Mouse (Mus musculus) intestine, embryonic 14.5 days (tissue): ENCODE measurements at regions not wholly inside any gene's neighbourhood (a gene's known extent, or its start where the extent isn't known, plus 50 kb on each side); places are given as distances from the start of the nearest gene placed in this dataset.

ENCODE experiments used
- ATAC-seq: fragments of 200-750 bp; cut with Nextera tagmentation; replicated peaks from 2 replicates; pipeline ENCODE4 v1.8.0; 2017; ENCODE audit warnings: low read depth, moderate number of reproducible peaks, moderate TSS enrichment, moderate library complexity; ENCODE audit not compliant: low FRiP score, low TSS enrichment
- DNase-seq: peaks from one replicate; pipeline ENCODE4 v3.0.0-alpha.2; 2018; ENCODE audit warnings: low spot score
- H3K27ac ChIP-seq: fragments of 300-500 bp; sonication (generic); 2 replicates; pipeline ENCODE4 v1.5.1; 2014; ENCODE audit warnings: low read depth, mild to moderate bottlenecking, control low read depth
- H3K27me3 ChIP-seq: fragments of 300-500 bp; sonication (generic); replicated peaks from 2 replicates; pipeline ENCODE4 v1.6.1; 2014; ENCODE audit warnings: low read length, control low read depth; ENCODE audit not compliant: control insufficient read depth, insufficient read depth
- H3K36me3 ChIP-seq: fragments of 300-500 bp; sonication (generic); 2 replicates; pipeline ENCODE4 v1.6.1; 2014; ENCODE audit warnings: low read length, control low read depth; ENCODE audit not compliant: control insufficient read depth, insufficient read depth
- H3K4me1 ChIP-seq: fragments of 300-500 bp; sonication (generic); replicated peaks from 2 replicates; pipeline ENCODE4 v1.6.1; 2014; ENCODE audit warnings: low read length, control low read depth, mixed read lengths; ENCODE audit not compliant: control insufficient read depth, insufficient read depth
- H3K4me2 ChIP-seq: fragments of 300-500 bp; sonication (generic); 2 replicates; pipeline ENCODE4 v1.6.1; 2014; ENCODE audit warnings: low read length
- H3K4me3 ChIP-seq: fragments of 300-500 bp; sonication (generic); 2 replicates; pipeline ENCODE4 v1.5.1; 2014; ENCODE audit warnings: low read depth, low read length, control low read depth, mixed read lengths
- H3K9ac ChIP-seq: fragments of 300-500 bp; sonication (generic); 2 replicates; pipeline ENCODE4 v1.6.1; 2014; ENCODE audit warnings: mild to moderate bottlenecking, low read length
- H3K9me3 ChIP-seq: fragments of 300-500 bp; sonication (generic); 2 replicates; pipeline ENCODE4 v1.6.1; 2016; ENCODE audit warnings: low read length, control low read depth; ENCODE audit not compliant: control insufficient read depth
- WGBS: fragments of 180-500 bp; shearing (Covaris S2); extraction: QIAGEN DNeasy Blood & Tissue Kit; methylation state at CpG from one replicate; pipeline ENCODE4 v1.1.7; 2014; 5-methylcytosine and 5-hydroxymethylcytosine counted together

DNA sequence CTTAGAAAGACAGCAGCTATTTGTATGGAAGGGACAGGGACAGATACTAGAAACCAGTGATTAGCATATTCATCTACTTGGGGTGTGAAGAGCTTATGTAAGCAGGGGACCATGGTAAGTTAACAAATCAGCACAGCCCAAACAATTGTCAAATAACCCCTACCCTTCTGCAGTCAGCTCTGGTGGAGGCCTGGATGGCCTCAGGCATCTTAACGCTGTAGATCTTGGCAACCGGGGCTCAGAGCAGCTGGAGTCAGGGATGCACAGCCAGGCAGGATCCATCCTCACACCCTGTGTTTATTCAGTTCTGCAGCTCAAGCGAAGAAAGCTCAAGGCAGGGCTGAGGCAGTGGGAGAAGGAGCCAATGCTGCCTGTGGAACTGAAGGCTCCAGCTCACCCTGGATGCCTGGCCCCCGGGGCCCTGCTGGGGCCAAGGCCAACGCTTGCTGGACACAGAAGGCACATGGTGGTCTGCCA is 125.2 kb upstream of the Sulf2 start:
- no peak; the same call in 1 of the 2 replicates for ATAC-seq
- Histone ChIP-seq H3K36me3 (no peaks in the 10 kb centered on the region), H3K27ac (peak overlapping the region; percentile 82), H3K9me3 (no peaks in the 10 kb centered on the region), H3K4me3 (no peak overlapping the region), H3K4me2 (no peak overlapping the region), H3K9ac (no peak overlapping the region), H3K4me1 (peaks cover 4% of the 10 kb centered on the region), H3K27me3 (no peaks in the 10 kb centered on the region)
- 31% methylated on average over 5 of the region's 5 CpGs for WGBS
- no peak for DNase-seq

DNA sequence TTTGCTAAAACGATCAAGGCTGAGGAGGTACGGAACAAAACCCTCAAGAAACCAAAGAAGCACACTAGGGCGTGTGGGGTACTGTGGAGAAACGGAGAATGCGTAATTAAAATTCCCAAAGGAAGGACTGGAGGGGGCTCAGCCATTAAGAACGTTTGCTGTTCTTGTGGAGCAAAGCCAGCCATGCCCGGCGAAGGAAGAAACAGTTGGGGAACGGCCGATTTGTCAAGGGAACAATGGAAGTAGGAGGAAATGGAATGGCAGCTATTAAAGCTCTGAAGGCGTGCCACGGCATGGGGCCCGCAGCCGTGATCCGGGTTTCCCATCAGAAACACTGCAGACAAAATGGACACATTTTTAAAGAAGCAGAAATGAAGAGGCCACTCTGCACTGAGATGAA is 124.2 kb upstream of the Sulf2 start:
- Histone ChIP-seq H3K4me2 (no peak overlapping the region), H3K4me3 (no peak overlapping the region), H3K36me3 (no peaks in the 10 kb centered on the region), H3K27me3 (no peaks in the 10 kb centered on the region), H3K9me3 (no peaks in the 10 kb centered on the region), H3K9ac (no peak overlapping the region), H3K27ac (peak overlapping the region; percentile 43; the same call in 1 of the 2 replicates), H3K4me1 (peaks cover 4% of the 10 kb centered on the region)
- 88% methylated on average over 15 of the region's 15 CpGs for WGBS
- ATAC-seq (no peak), DNase-seq (no peak)

DNA sequence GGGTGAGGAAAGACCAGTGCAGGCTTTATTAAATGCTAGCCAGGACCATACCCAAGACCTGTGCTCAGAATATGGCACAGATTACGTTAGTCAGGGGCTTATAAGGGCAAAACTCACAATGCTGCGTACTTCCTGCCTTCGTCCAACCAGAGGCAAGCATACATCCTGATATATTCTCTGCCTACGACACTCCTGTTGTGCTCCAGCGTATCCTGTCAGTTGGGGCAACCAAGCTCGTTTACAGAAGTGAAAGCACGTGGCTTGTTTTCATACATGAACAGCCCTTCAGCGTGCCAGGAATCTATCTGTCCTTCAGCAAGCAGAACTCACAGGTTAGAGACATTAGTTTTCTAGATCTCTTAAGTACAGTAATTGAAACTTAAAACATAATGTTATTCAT is 119.9 kb upstream of the Sulf2 start:
- Histone ChIP-seq H3K4me1 (peaks cover 16% of the 10 kb centered on the region), H3K27ac (no peak overlapping the region), H3K27me3 (no peaks in the 10 kb centered on the region), H3K4me2 (no peak overlapping the region), H3K9ac (no peak overlapping the region), H3K36me3 (no peaks in the 10 kb centered on the region), H3K9me3 (no peaks in the 10 kb centered on the region), H3K4me3 (no peak overlapping the region)
- DNase-seq (no peak), ATAC-seq (no peak)
- WGBS: 79% methylated on average over 8 of the region's 8 CpGs

DNA sequence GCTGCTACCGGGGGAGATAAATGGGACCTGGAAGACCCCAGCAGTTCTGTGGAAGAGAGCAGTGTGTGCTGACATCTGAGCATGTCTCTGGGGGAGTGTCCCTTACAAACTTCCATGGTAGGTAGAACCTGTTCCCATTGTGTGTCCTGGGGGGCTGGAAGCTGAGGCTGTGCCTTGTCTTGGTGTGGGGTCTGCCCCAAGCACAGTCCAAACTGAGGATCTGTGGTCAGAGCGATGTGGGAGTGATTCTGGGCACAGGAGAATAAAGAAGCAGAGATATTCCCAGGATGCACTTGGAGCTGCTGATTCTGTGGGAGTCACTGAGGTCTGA is 118.5 kb upstream of the Sulf2 start:
- H3K27ac ChIP-seq: peak overlapping the region; percentile 65
- no peaks in the 10 kb centered on the region for H3K36me3 ChIP-seq
- H3K4me2 ChIP-seq: peak overlapping the region; percentile 30

DNA sequence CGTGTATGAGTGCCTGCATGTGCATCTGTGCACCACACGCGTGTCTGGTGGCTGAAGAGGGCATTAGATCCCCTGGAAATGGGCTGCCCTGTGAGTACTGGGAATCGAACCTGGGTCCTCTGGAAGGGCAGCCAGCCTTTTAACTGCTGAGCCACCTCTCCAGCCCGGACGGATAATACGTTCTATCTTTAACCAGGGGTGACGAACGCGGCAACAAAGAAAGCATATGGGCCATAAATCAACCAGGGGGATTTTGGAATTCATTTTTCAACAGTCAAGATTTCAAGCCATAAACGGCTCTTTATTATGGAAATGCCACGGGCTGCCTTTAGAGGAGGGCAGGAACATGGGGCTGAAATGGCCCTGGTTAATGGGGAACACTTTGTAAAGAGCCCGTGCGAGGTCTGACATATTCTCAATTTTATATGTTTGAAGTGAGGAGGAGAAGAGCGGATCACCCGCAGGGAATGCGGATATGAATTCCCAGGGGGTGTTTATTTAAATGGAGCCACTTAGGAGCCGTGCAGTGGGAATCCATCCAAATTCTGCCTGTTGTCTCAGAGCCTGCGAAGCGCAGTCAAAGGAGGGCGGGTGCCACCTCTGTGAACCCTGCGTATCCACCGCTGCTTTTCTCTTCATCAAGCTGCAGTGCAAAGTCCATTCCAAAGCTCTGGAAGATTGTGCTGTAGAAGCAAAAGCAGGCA is 118.0 kb upstream of the Sulf2 start:
- H3K4me2 ChIP-seq: peak overlapping the region; percentile 30

More for the DNA sequence above, 118.5 kb upstream of the Sulf2 start:
- no peak for ATAC-seq
- WGBS: 49% methylated on average over 2 of the region's 2 CpGs
- DNase-seq: no peak
- no peaks in the 10 kb centered on the region for H3K9me3 ChIP-seq
- no peaks in the 10 kb centered on the region for H3K27me3 ChIP-seq
- H3K9ac ChIP-seq: no peak overlapping the region
- H3K4me1 ChIP-seq: peaks cover 16% of the 10 kb centered on the region
- H3K4me3 ChIP-seq: no peak overlapping the region

DNA sequence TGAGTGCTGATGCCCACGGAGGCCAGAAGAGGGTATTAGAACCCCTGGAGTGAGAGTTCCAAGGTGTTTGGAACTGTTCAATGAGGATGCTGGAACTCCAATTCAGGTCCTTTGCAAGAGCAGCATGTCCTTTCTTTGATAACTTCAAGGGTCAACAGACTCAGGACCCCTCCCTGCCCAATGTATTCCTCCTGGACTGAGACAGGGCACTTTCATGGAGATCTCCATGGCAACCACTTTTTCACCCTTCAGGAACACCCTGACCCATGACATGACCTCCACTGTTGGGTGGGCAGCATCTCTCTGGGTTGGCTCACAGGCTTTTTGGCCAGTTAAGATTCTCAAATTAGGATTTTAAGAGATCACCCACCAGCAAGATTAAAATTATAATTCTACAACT is 117.4 kb upstream of the Sulf2 start:
- Histone ChIP-seq H3K4me1 (peaks cover 16% of the 10 kb centered on the region), H3K4me2 (no peak overlapping the region), H3K27ac (no peak overlapping the region), H3K9me3 (no peaks in the 10 kb centered on the region), H3K9ac (no peak overlapping the region), H3K36me3 (no peaks in the 10 kb centered on the region), H3K4me3 (no peak overlapping the region), H3K27me3 (no peaks in the 10 kb centered on the region)
- WGBS: 96% methylated on average over 1 of the region's 1 CpGs
- DNase-seq (no peak), ATAC-seq (no peak)

More for the DNA sequence above, 118.0 kb upstream of the Sulf2 start:
- H3K36me3 ChIP-seq: no peaks in the 10 kb centered on the region
- DNase-seq: peak; percentile 72
- WGBS: 24% methylated on average over 23 of the region's 23 CpGs
- H3K9ac ChIP-seq: no peak overlapping the region
- H3K4me1 ChIP-seq: peaks cover 16% of the 10 kb centered on the region
- no peaks in the 10 kb centered on the region for H3K27me3 ChIP-seq
- no peaks in the 10 kb centered on the region for H3K9me3 ChIP-seq
- ATAC-seq: peak; percentile 53; the same call in 1 of the 2 replicates
- no peak overlapping the region for H3K4me3 ChIP-seq
- H3K27ac ChIP-seq: peak overlapping the region; percentile 65

DNA sequence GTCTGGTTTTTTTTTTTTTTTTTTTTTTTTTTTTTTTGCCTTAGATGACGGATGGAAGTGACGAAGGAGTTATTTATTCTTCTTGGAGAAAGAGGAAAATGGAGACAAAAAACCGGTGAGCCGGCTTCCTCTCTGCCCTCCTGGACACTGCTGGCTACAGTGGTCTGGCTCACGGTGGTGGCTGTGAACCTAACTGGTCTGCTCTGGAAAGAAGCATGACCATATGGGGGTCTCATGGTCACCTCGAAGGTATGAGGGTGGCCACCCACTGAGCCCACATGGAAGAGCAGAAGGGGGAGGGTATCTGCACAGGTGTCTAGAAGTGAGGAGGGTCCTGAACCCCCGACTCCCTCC is 116.7 kb upstream of the Sulf2 start:
- peaks cover 16% of the 10 kb centered on the region for H3K4me1 ChIP-seq
- H3K4me2 ChIP-seq: no peak overlapping the region
- H3K9ac ChIP-seq: no peak overlapping the region
- H3K9me3 ChIP-seq: no peaks in the 10 kb centered on the region
- H3K27me3 ChIP-seq: no peaks in the 10 kb centered on the region
- no peaks in the 10 kb centered on the region for H3K36me3 ChIP-seq
- DNase-seq: no peak
- H3K27ac ChIP-seq: no peak overlapping the region
- WGBS: 55% methylated on average over 7 of the region's 7 CpGs
- no peak for ATAC-seq
- H3K4me3 ChIP-seq: no peak overlapping the region

DNA sequence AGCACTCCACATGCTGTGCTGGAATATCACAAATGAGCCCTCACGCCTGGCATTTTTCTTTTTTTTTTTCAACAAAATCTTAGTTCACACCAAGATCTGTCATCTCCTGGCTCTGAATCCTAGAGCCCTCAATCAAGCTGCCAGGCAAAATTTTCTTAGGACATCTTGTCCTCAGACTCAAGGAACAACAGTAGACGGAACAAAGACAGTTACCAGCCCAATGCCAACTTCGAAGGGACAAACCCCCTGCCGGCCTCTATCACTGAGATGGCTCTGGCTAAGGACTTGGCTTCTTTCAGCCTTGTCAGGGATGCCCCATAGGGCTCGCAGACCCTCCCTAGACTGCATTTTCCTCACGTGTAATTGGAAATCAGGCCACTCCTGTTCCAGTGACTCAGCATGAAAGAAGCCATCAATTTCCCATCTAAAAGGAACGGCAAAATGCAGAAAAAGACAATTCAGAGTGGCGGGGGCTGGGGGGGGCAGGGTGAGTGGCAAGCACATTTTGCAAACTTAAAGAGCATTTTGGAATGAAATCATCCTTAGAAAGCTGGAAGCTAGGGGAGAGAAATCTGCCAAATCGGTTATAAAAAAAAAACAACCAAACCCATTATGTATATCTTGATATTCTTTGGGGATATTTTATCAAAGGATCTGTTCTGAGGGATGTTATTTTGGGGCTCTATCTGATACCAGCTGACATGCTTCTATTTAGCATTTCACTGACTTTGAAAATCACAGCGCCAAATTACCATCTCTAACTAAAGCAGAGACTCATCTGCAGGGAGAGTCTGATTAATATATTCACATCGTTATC is 116.1 kb upstream of the Sulf2 start:
- WGBS: 65% methylated on average over 11 of the region's 11 CpGs
- ATAC-seq: no peak
- peaks cover 16% of the 10 kb centered on the region for H3K4me1 ChIP-seq
- H3K9me3 ChIP-seq: no peaks in the 10 kb centered on the region
- no peaks in the 10 kb centered on the region for H3K36me3 ChIP-seq
- no peak for DNase-seq
- no peak overlapping the region for H3K9ac ChIP-seq
- H3K27ac ChIP-seq: no peak overlapping the region
- no peak overlapping the region for H3K4me2 ChIP-seq
- H3K4me3 ChIP-seq: no peak overlapping the region
- no peaks in the 10 kb centered on the region for H3K27me3 ChIP-seq
